Mouse (Mus musculus): ENCODE results near the gene Ciita. TPM values are rescaled to one million over a fixed set of nuclear protein-coding genes. Genes with fewer than 3 reads are reported as not detected.

Gene Ciita
- total and polyA plus RNA-seq, 2 experiments from 2014 or later = 0.14 TPM; not detected in 1

DNA sequence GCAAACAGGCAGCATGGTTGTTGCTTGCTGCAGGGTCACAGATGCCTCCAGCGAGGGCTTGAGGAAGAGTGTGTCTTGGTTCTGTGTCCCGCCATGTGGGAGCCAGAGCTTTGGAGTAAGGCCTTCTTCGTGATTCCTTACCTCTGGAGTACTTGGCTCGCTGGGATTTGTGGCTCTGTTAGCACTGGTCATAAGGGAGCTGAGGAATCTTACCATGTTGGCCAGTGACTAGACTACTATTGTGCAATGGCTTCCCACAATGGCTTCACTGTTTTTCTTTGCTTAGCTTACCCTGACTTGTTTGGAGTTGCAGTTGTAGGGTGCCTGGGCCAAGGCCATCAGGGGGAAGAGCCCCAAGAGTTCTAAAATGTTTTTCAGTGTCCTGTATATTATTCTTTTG, 96.1 kb downstream of the Ciita start:
- Histone ChIP-seq H3K27ac (no peak overlapping the region), H3K9me3 (ENCODE audit: low read length) (no peaks in the 10 kb centered on the region), H3K4me3 (ENCODE audit: low read length) (no peak overlapping the region), H3K4me1 (ENCODE audit: insufficient read depth, low read length) (no peaks in the 10 kb centered on the region), H3K36me3 (ENCODE audit: insufficient read depth, low read length) (peaks cover 70% of the 10 kb centered on the region), H3K4me2 (ENCODE audit: low read depth, low read length) (no peak overlapping the region), H3K9ac (replicated peaks; ENCODE audit: low read length) (no peak overlapping the region), H3K27me3 (ENCODE audit: insufficient read depth, low read length) (no peaks in the 10 kb centered on the region)
- TF ChIP-seq CTCF (IDR thresholded peaks at IDR 0.05; ENCODE audit: low read depth) = no peak
- WGBS = 91% methylated on average over 4 of the region's 4 CpGs
- ATAC-seq (no peak), DNase-seq (ENCODE audit: low spot score) (no peak)

DNA sequence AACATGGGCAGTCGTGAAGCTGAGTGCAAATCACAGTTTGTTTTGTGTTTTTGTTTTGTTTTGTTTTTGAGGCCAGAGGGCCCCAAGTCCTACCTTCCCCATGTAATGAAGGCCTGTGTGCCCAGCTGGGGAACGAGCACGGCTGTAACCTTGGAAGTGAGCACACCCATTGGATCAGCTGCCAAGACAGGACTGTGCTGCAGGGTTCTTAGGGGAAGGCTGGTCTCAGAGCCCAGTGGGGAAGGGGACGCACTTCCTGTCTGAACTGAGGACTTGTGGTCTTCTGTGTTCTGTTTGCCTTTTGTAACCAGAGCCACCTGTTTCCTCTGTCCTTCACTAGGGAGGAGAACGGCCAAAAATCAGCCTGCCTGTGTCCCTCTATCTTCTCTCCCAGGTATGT, 97.7 kb downstream of the Ciita start:
- no peak overlapping the region for H3K4me2 ChIP-seq (ENCODE audit: low read depth, low read length)
- DNase-seq (ENCODE audit: low spot score) = no peak
- H3K27me3 ChIP-seq (ENCODE audit: insufficient read depth, low read length) = no peaks in the 10 kb centered on the region
- H3K4me3 ChIP-seq (ENCODE audit: low read length) = no peak overlapping the region
- WGBS = 72% methylated on average over 5 of the region's 5 CpGs
- no peak overlapping the region for H3K9ac ChIP-seq (replicated peaks; ENCODE audit: low read length)
- no peaks in the 10 kb centered on the region for H3K9me3 ChIP-seq (ENCODE audit: low read length)
- TF ChIP-seq CTCF (IDR thresholded peaks at IDR 0.05; ENCODE audit: low read depth) = no peak
- ATAC-seq = no peak
- H3K4me1 ChIP-seq (ENCODE audit: insufficient read depth, low read length) = no peaks in the 10 kb centered on the region
- H3K36me3 ChIP-seq (ENCODE audit: insufficient read depth, low read length) = peaks cover 80% of the 10 kb centered on the region
- H3K27ac ChIP-seq = no peak overlapping the region

Other genes with a start within 250 kb of the Ciita start
- gene Emp2, start 166.1 kb upstream of the Ciita start, total RNA-seq (2014; rRNA removed) = 25.3 and 26.6 TPM in 2 replicates
- 30.7 and 32.0 TPM in 2 replicates for gene Emp2, start 166.1 kb upstream of the Ciita start, polyA plus RNA-seq (2015; fragmentation: Nextera tagmentation; extraction: Ambion mirVana)
- 8.6 and 10.2 TPM in 2 replicates for gene Tekt5, start 84.6 kb upstream of the Ciita start, total RNA-seq (2014; rRNA removed)
- gene Tekt5, start 84.6 kb upstream of the Ciita start, polyA plus RNA-seq (2015; fragmentation: Nextera tagmentation; extraction: Ambion mirVana) = 24.7 and 28.2 TPM in 2 replicates
- gene Nubp1, start 68.1 kb upstream of the Ciita start, total RNA-seq (2014; rRNA removed) = 29.0 and 41.7 TPM in 2 replicates
- gene Nubp1, start 68.1 kb upstream of the Ciita start, polyA plus RNA-seq (2015; fragmentation: Nextera tagmentation; extraction: Ambion mirVana) = 32.4 and 32.9 TPM in 2 replicates
- 58.2 and 75.5 TPM in 2 replicates for gene Tvp23a, start 32.7 kb upstream of the Ciita start, total RNA-seq (2014; rRNA removed)
- 36.9 and 38.5 TPM in 2 replicates for gene Tvp23a, start 32.7 kb upstream of the Ciita start, polyA plus RNA-seq (2015; fragmentation: Nextera tagmentation; extraction: Ambion mirVana)
- gene Dexi, start 63.0 kb downstream of the Ciita start, total RNA-seq (2014; rRNA removed) = 36.2 and 50.7 TPM in 2 replicates
- 21.6 and 22.8 TPM in 2 replicates for gene Dexi, start 63.0 kb downstream of the Ciita start, polyA plus RNA-seq (2015; fragmentation: Nextera tagmentation; extraction: Ambion mirVana)
- gene Clec16a, start 65.3 kb downstream of the Ciita start, total RNA-seq (2014; rRNA removed) = 62.5 and 70.1 TPM in 2 replicates
- gene Clec16a, start 65.3 kb downstream of the Ciita start, polyA plus RNA-seq (2015; fragmentation: Nextera tagmentation; extraction: Ambion mirVana) = 62.8 and 67.8 TPM in 2 replicates